In genomic region chr4:98545376-98545775, GRCm38 (mm10) we compare ENCODE assay signal across 9 mouse cellular contexts.
DNase-seq lines count a peak whose midpoint lies in the region; ATAC-seq and TF ChIP-seq lines count a peak whose summit lies in the region.
"Had no signal": no experiment of that assay in that cellular context is flagged by ENCODE, and none has a peak within 500 bp of the region (broad histone marks: within the 10 kb centered on the region; RNA-seq: fewer than 3 reads in every experiment).

No protein-coding gene starts in this region.

- no peak overlapping the region for H3K27ac ChIP-seq in heart, embryonic 16.5 days (ENCODE audit: low read length)
- no peak overlapping the region for H3K27ac ChIP-seq in intestine, postnatal 0 days (ENCODE audit: low read depth, low read length)
- no peak overlapping the region for H3K27ac ChIP-seq in neural tube, embryonic 15.5 days (replicated peaks)
- H3K27ac ChIP-seq: stomach, embryonic 15.5 days had no signal

- H3K9me3 ChIP-seq in heart, embryonic 16.5 days (replicated peaks; ENCODE audit: control insufficient read depth, low read length), result no peaks in the 10 kb centered on the region
- H3K9me3 ChIP-seq in E14TG2a.4 (ENCODE audit: low read length), result no peaks in the 10 kb centered on the region
- no peaks in the 10 kb centered on the region for H3K9me3 ChIP-seq in intestine, postnatal 0 days (ENCODE audit: control insufficient read depth)
- no peaks in the 10 kb centered on the region for H3K9me3 ChIP-seq in neural tube, embryonic 15.5 days (replicated peaks)
- H3K9me3 ChIP-seq: stomach, embryonic 15.5 days had no signal

- no peak for DNase-seq in heart, postnatal 25 days (ENCODE audit: low spot score)
- peak; percentile 66 to 72 for DNase-seq in cerebellum, postnatal 10 days
- DNase-seq in layer of hippocampus, postnatal 10 days (ENCODE audit: low spot score in 2 of 2), result no peak

- peak; percentile 73 for ATAC-seq in heart, embryonic 16.5 days (replicated peaks; ENCODE audit: extremely low read depth, insufficient read depth, low FRiP score)
- no peak for ATAC-seq in intestine, postnatal 0 days
- ATAC-seq in neural tube, embryonic 15.5 days (ENCODE audit: low FRiP score), result peak; percentile 73; the same call in 1 of the 2 replicates
- ATAC-seq in megakaryocyte, adult 5-6 weeks (ENCODE audit: poor library complexity, severe bottlenecking), result no peak

- TF ChIP-seq CTCF in E14TG2a.4 (conservative IDR thresholded peaks at IDR 0.05; ENCODE audit: low read length), result peak; percentile 15; the same call in 1 of the 2 replicates
- TF ChIP-seq CTCF in intestine, postnatal 0 days (IDR thresholded peaks at IDR 0.05; ENCODE audit: low read depth), result peak; percentile 83

- intact Hi-C loops in heart, postnatal 25 days (cut with DNase I), result loop anchor here (1.0 to 10.0 kb wide), 2 partner anchors 157 to 339 kb away; no protein-coding TSS in a partner anchor

- 18% methylated on average over 1 of the region's 1 CpGs for WGBS in heart, embryonic 16.5 days
- 24% methylated on average over 1 of the region's 1 CpGs for WGBS in intestine, postnatal 0 days
- 41% methylated on average over 1 of the region's 1 CpGs for WGBS in neural tube, embryonic 15.5 days

- H3K36me3 ChIP-seq in heart, embryonic 16.5 days (ENCODE audit: control insufficient read depth, insufficient read depth), result no peaks in the 10 kb centered on the region
- no peaks in the 10 kb centered on the region for H3K36me3 ChIP-seq in E14TG2a.4 (ENCODE audit: insufficient read depth, low read length)
- H3K36me3 ChIP-seq in intestine, postnatal 0 days (ENCODE audit: control insufficient read depth, insufficient read depth), result 0 out of 2 replicates have a peak, but pooled peaks cover 7% of the 10 kb centered on the region
- no peaks in the 10 kb centered on the region for H3K36me3 ChIP-seq in neural tube, embryonic 15.5 days
- H3K36me3 ChIP-seq: stomach, embryonic 15.5 days had no signal

- H3K4me1 ChIP-seq in heart, embryonic 16.5 days (ENCODE audit: control insufficient read depth, insufficient read depth, low read length), result no peaks in the 10 kb centered on the region
- H3K4me1 ChIP-seq in E14TG2a.4 (replicated peaks; ENCODE audit: low read depth, low read length), result no peaks in the 10 kb centered on the region
- no peaks in the 10 kb centered on the region for H3K4me1 ChIP-seq in intestine, postnatal 0 days (replicated peaks; ENCODE audit: control insufficient read depth, insufficient read depth, low read length)
- peaks cover 13% of the 10 kb centered on the region for H3K4me1 ChIP-seq in neural tube, embryonic 15.5 days
- H3K4me1 ChIP-seq: stomach, embryonic 15.5 days had no signal

- H3K27me3 ChIP-seq in heart, embryonic 16.5 days (ENCODE audit: control insufficient read depth, insufficient read depth, low read length), result no peaks in the 10 kb centered on the region
- no peaks in the 10 kb centered on the region for H3K27me3 ChIP-seq in E14TG2a.4 (ENCODE audit: insufficient read depth, low read length)
- H3K27me3 ChIP-seq in intestine, postnatal 0 days (replicated peaks; ENCODE audit: control insufficient read depth, insufficient read depth, low read length), result no peaks in the 10 kb centered on the region
- H3K27me3 ChIP-seq in neural tube, embryonic 15.5 days (replicated peaks), result no peaks in the 10 kb centered on the region
- H3K27me3 ChIP-seq: stomach, embryonic 15.5 days had no signal

- H3K4me3 ChIP-seq in heart, embryonic 16.5 days (ENCODE audit: low read length), result no peak overlapping the region
- H3K4me3 ChIP-seq in E14TG2a.4 (replicated peaks; ENCODE audit: low read length), result no peak overlapping the region
- H3K4me3 ChIP-seq in intestine, postnatal 0 days (ENCODE audit: low read depth, low read length), result no peak overlapping the region
- no peak overlapping the region for H3K4me3 ChIP-seq in neural tube, embryonic 15.5 days (replicated peaks)
- H3K4me3 ChIP-seq: stomach, embryonic 15.5 days had no signal

- H3K4me2 ChIP-seq in heart, embryonic 16.5 days (ENCODE audit: low read depth, low read length), result no peak overlapping the region
- no peak overlapping the region for H3K4me2 ChIP-seq in intestine, postnatal 0 days (replicated peaks; ENCODE audit: low read depth)
- no peak overlapping the region for H3K4me2 ChIP-seq in neural tube, embryonic 15.5 days
- H3K4me2 ChIP-seq: stomach, embryonic 15.5 days had no signal

- no peak overlapping the region for H3K9ac ChIP-seq in heart, embryonic 16.5 days (ENCODE audit: low read length)
- H3K9ac ChIP-seq in intestine, postnatal 0 days (ENCODE audit: low read depth, low read length), result no peak overlapping the region
- H3K9ac ChIP-seq in neural tube, embryonic 15.5 days (replicated peaks), result no peak overlapping the region
- H3K9ac ChIP-seq: stomach, embryonic 15.5 days had no signal

Comparison
In these comparisons a context has a peak if more than half of its experiments do, and no peak if none do; other contexts are left out.
1. ATAC-seq: peak in heart, embryonic 16.5 days (single experiment) and neural tube, embryonic 15.5 days (single experiment); none in intestine, postnatal 0 days (single experiment) and megakaryocyte, adult 5-6 weeks (single experiment).
2. DNase-seq: peak in cerebellum, postnatal 10 days (2 of 2); none in heart, postnatal 25 days (single experiment) and layer of hippocampus, postnatal 10 days (0 of 2).